Mouse (Mus musculus) lung, postnatal 0 days (tissue): ENCODE measurements at regions not wholly inside any gene's neighbourhood (a gene's known extent, or its start where the extent isn't known, plus 50 kb on each side); places are given as distances from the start of the nearest gene placed in this dataset.

ENCODE experiments used
- CTCF ChIP-seq: IDR thresholded peaks from 2 replicates; pipeline ENCODE4 v1.5.1; 2016; ENCODE audit warnings: antibody characterized with exemption, mild to moderate bottlenecking
- EP300 ChIP-seq: IDR thresholded peaks from 2 replicates; pipeline ENCODE4 v1.6.1; 2016; ENCODE audit warnings: antibody characterized with exemption, mild to moderate bottlenecking, control low read depth

GRCm38 (mm10) chr4:56120357-56120756 is 588.1 kb upstream of the Klf4 start:
- TF ChIP-seq CTCF (no peak), EP300 (no peak)
